Mouse (Mus musculus): Measurements from ENCODE around the gene Clic1. TPM values are rescaled to one million over a fixed set of nuclear protein-coding genes. Genes with fewer than 3 reads are reported as not detected.
A peak's percentile ranks its signal among the peaks of the same experiment; 100 is the strongest.
"Not testable (repeated sequence)": the region's sequence is repeated elsewhere in the genome, so short reads cannot be mapped to it uniquely, and the experiment has no call there.

Clic1 gene
- total RNA-seq (2021), result 100 to 1,000 TPM in 1 of 2 experiments, 10 to 100 TPM in 1; 95.6 to 105 TPM
- long read RNA-seq, experiment 1, transcript Clic1-201 (6 exons, 1,466 nt), result major isoform, 210 of 230 reads
- long read RNA-seq, experiment 1, partial matches to known transcripts, result 13 of 230 reads
- long read RNA-seq, experiment 1, other reads (novel, unspliced or antisense), result 7 of 230 reads
- long read RNA-seq, experiment 2, transcript Clic1-201 (6 exons, 1,466 nt), result major isoform, 98 of 104 reads
- long read RNA-seq, experiment 2, partial matches to known transcripts, result 6 of 104 reads
- long read RNA-seq, experiment 2, other reads (novel, unspliced or antisense), result 0 of 104 reads

DNA sequence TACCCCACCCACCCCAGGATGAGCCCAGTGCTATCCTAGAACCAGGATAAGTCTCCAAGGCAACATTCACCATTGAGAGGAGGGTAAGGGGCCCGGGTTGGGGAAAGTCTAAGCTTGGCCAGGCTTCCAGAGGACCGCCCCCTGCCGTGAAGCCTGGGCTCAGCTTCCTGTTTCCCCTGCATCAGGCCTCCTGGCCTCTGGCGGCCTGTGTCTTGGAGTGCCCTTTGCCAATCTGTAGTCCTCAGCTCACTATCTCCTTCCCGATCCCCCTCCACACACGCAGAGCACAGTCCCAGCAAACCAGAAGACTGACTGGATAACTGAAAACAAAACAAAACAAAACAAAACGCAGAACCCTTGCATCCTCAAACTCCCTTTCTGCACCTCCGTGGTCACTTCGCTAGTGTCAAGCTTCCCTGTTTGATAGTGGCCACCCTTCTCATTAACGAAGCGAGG is at the start of gene Clic1:
TSS of gene Clic1 (plus strand) at position 406 of the 456 bp plus-strand sequence.
- peak; percentile 69 for DNase-seq

DNA sequence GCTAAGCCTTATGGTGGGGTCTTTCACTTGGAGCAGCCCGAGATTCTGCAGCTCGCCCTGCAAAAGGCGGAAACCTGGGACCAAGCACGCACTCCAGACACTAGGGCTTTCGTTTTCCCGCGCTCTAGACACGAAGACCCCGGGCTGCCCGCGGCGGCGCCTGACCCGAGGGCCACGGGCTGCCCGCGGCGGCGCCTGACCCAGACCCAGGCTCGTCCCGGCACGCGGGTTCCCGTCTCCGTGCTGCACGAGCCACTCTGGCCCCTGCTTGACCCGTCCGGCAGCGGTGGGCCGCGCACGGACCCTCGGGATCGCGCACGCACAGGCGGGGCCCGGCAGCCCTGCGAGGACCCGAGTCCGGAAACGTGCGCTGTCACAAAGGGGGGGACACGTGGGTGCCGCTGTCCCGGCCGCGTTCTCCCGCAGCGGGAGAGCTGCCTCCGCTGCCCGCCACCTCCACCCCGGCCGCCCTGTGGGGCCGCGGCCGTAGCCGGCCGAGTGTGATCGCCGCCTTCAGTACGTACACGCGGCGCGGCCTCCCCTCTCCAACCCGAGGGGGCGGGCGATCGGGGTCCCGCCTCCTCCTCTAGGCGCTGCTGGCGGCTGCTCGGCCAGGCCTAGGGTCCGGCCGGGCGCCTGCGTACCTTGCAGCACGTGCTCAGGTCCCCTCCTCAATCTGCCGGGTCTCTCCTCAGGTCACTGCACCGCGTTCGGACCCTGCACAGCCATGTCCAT is 48.9 kb upstream of the Clic1 start, which contains the start of gene Vars:
TSS of gene Vars (plus strand) at position 271 of the 735 bp plus-strand sequence.
- DNase-seq, result peak; percentile 94

DNA sequence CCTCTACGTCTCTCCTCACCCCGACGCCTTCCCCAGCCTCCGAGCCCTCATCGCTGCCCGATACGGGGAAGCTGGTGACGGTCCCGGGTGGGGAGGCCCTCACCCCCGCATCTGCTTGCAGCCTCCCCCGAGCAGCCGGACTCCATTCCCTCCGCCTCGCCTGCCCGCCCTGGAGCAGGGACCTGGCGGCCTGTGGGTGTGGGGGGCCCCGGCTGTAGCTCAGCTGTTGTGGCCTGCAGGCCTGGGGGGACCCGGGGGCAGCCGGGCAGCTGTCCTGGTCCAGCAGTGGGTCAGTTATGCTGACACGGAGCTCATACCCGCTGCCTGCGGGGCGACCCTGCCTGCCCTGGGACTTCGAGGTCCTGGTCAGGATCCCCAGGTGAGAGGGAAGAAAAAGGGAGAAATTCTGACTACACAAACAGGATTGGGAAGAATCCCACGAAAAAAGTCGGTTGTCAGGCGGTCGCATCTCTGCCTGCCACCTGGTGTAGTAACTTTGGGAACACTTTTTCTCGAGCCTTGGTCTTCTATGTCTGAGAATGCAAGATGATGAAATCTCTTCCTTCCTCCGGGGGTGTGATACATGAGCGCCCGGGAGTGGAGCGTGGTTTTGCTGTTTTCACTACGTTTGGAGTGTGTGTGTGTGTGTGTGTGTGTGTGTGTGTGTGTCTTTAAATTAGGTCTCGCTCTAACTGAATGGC is 48.2 kb upstream of the Clic1 start:
- DNase-seq, result no peak

DNA sequence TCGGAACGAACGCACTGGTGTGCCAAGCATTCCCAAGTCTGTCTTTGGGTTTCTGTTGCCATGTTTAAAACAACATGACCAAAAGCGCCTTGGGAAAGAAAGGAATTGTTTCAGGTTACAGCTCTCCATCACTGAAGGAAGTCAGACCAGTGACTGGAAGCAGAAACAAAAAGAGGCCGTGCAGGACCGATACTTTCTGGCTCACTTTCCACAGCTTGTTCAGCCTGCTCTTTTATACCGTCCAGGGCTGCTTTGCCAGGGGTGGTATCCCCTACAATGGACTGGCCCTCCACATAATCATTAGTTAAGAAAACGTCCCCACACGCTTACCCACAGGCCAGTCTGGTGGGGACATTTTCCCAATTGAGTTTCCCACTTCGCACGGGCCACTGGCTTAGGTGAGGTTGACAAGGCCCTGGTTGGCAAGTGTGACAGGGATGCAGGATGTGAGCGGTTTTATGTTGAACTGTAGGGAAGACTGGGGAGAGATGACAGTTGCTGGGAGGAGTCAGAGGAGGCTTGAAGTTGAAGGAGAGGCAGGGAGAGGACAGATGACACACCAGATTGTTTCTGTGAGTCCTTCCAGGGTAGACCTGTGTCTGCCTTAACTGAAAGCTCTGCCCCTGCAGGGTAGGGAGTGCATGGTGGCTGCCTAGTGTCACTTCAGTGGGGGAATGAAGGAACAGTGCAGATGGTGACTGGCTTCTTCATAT is 47.5 kb upstream of the Clic1 start:
- DNase-seq, result no peak

DNA sequence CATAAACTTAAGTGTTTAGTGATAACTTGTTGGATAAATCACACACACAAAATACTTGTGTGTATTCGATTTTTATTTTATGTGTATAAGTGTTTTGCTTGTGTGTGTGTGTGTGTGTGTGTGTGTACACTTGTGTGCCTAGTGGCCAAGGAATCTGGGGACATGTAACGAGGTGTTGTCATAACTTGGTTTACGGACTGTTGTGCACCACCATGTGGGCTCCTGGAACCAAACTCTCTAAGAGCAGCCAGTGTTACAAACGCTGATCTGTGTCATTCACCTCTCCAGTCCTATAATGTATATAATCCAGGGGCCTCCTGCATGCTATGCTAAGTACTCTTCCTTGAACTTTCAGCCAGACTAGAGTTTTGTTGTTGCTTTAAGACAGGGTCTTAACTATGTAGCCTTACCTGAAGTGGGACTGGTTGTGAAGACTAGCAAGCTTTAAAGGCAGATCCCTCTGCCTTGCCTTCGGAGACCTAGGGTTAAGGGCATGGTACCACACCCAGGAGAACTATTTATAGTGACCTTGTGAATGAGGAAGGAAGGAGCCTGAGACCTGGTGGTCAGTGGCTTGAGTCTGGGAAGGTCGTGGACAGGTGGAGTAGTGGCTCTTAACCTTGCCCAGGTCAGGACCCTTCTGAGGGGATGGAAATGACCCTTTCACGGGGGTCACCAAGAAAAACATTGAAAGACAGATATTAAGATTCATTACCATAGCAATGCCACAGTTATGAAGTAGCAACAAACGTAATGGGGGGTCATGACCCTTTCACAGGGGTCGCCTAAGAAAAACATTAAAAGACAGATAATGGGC is 46.5 kb upstream of the Clic1 start:
- no peak for DNase-seq

DNA sequence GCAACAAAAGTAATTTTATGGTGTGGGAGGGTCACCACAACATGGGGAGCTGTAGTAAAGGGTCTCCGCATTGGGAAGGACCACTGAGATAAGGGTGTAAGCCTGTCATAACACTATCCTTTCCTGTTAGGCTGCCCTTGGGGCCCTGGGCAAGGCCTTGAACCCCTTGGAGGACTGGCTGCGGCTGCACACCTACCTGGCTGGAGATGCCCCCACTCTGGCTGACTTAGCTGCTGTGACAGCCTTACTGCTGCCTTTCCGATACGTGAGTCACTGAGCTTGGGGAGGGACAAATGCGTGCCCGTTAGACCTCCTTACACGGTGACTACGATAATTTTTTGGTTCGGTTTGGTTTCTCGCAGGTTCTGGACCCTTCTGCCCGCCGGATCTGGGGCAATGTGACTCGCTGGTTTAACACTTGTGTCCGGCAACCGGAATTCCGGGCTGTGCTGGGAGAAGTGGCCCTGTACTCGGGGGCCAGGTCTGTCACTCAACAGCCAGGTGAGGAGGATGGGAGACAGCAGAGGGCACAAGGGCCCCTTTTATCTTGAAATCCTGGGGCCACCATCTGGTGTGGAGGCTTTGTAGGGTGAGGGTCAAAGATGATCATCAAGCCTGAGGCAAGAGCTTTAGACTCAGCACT is 45.6 kb upstream of the Clic1 start:
- no peak for DNase-seq

DNA sequence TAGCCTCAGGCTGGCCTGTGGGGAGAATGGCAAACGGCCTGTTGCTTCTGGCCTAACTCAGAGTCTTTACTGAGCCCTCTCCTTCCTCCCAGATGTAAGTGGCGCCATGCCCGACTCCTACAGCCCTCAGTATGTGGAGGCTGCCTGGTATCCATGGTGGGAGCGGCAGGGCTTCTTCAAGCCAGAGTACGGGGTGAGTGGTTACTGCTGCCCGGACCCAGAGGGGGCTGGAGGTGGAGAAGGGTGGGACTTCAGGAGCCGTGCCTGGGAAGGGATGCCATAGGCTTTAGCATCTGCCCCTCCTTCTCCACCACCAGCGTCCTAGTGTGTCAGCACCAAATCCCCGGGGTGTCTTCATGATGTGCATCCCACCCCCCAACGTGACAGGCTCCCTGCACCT is 44.6 kb upstream of the Clic1 start:
- DNase-seq, result no peak

DNA sequence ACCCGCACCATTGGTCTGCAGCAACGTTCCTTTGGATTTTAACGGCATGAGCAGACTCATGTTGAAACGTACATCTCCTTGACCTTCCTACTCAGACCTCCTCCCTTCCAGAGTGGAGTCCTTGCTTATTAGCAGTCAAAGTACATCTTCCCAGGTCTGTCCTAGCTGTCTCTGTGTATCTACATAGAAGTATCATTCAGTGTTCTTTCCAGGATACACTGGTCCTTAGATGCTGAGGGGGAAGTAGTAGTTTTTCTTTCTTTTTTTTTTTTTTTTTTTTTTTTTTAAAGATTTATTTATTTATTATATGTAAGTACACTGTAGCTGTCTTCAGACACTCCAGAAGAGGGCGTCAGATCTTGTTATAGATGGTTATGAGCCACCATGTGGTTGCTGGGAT is 43.9 kb upstream of the Clic1 start:
- DNase-seq, result not testable (repeated sequence)

DNA sequence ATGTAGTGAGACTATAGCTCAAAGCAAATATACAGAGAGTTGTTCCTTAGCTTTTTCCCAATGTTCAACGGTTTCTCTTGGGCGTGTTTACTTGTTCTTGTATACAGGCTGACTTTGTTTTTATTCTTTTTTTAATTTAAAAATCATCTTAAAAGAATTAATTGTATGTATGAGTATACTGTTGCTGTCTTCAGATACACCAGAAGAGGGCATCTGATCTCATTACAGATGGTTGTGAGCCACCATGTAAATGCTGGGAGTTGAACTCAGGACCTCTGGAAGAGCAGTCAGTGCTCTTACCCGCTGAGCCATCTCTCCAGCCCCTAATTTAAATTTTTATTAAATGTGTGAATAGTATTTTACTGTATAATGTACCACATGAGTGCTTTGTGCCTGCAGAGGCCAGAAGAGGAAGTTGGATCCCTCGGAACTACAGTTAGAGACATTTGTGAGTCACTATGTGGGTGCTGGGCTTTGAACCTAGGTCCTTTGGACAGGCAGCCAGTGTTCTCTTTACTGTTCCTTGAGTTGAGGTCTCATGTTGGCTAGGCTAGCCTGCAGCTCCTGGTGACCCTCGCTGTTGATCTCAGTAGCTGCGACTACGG is 42.3 kb upstream of the Clic1 start:
- DNase-seq, result no peak

DNA sequence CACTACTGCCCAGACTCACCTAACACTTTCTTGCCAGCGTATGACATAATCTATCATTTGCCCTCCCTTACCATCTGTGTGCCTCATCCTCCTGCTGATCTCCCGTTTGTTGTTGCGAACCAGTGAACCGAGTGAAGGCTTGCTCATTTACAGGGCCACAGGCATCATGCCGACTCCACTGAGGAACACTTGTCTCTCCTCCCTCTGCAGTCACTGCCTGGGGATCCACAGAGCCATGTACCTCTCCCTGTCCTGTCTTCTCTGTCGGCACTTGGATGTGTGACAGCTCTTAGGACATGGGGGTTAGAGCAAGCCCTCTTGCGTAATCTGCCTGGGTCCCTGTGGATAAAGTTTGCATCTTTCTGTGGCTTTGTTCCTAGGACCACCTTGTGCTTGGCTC is 40.2 kb upstream of the Clic1 start:
- DNase-seq, result no peak

DNA sequence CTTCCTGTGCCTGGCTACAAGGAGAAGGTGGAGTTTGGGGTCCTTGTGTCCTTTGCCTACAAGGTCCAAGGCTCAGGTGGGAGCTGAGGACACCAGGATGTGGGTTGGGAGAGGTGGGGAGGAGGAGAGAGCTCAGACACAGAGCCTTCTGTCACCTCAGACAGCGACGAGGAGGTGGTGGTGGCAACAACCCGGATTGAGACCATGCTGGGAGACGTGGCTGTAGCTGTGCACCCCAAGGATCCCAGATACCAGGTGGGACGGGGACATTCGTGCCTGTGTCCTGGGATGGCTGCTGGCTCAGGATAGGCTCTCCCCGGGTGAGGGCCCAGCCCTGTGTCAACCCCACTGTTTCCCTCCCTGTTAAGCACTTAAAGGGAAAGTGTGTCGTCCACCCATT is 38.3 kb upstream of the Clic1 start:
- DNase-seq, result no peak

DNA sequence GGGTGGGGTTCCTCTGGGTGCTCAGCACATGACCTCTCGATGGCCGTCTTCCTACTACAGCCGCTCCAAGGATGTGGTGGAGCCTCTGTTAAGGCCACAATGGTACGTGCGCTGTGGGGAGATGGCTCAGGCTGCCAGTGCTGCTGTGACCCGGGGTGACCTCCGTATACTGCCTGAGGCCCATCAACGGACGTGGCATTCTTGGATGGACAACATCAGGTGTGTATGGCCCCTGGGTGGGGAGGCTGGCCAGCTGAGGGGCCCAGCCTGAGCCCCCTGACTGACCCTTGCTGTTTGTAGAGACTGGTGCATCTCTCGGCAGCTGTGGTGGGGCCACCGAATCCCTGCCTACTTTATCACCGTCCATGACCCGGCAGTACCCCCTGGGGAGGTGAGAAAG is 37.3 kb upstream of the Clic1 start:
- DNase-seq, result no peak

DNA sequence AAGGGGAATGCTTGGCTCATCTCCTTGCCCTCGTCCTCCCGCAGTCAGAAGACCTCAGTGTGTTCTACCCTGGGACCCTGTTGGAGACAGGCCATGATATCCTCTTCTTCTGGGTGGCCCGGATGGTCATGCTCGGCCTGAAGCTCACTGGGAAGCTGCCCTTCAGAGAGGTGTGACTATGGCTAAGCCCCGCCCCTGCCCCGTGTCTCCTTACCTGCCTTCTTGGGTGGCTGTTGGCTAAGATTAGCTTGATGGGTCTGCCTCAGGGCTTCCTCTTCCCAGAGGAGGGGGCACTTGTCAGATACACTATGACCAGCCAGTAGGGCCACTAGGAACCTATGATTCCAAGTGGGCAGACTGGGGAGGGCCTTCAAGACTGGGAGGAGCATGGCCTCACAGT is 36.5 kb upstream of the Clic1 start:
- no peak for DNase-seq

DNA sequence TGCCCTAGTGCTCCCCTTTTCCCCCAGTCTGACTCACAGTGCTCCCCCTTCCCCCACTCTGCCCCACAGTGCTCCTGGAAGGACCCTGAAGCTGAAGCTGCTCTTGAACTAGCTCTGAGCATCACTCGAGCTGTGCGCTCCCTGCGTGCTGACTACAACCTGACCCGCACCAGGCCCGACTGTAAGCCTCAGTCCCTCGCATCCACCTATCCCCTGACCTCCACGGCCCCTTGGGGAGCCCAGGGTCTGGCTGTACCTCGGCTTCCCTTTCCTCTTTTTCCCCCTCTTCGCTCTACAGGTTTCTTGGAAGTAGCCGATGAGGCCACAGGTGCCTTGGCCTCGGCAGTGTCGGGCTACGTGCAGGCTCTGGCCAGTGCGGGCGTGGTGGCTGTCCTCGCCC is 34.5 kb upstream of the Clic1 start:
- DNase-seq, result no peak

DNA sequence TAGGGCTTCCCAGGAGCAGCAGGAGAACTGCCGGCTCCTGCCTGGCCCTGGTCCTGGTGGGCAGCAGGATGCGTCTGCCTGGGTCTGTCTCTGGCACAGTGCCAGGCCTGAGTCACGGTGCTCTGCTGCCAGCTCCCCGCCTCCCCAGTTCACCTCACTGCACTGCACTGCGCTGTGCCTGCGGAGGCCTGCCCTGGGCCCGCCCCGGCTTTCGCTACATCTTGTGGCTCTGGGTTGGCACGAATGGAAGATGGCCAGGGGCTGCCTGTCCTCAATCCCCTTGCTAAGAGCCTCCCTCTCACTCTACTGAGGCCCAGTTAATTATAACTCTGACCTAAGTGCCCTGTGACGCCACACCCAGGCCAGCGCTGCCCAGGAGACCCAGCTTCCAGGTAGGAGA is 33.4 kb upstream of the Clic1 start, which contains the start of gene Vwa7:
TSS of gene Vwa7 (plus strand) at position 204 of the 400 bp plus-strand sequence.
- DNase-seq, result peak; percentile 74

DNA sequence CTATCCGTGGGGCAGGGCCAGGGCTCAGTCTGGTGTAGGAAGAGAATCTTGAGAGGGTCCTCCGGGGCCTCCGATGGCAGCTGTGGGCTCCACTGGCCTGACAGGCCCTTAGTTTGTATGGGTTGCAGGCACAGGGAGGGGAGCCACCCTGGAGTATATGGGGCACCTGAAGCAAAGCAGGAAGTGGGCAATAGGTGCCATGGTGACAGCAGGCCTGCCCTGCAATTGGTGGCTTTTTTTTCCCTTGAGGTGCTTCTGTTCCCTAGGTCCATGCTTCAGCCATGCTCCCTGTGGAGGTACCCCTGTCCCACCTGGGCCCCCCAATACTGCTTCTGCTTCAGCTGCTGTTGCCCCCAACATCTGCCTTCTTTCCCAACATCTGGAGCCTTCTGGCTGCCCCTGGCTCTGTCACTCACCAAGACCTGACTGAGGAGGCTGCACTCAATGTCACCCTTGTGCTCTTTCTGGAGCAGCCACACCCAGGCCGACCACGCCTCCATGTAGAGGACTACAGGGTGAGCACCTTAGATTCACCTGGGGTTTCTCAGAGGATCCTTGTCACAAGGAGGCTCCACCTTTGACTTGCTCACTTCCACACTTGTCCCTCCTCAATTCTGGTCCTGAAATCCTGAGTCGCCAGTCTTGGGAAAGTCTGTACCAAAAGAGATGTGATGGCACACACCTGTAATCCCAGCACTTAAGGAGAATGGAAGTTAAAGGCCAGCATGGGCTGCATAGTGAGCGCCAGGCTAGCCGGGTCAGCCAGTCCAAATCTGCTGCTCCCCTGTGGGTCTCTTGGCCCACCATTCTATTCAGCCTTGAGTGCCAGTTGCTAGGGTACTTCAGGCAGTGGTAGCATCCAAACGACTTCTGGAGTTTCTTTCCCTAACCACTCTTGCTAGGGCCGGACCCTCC is 32.7 kb upstream of the Clic1 start:
- DNase-seq, result no peak

DNA sequence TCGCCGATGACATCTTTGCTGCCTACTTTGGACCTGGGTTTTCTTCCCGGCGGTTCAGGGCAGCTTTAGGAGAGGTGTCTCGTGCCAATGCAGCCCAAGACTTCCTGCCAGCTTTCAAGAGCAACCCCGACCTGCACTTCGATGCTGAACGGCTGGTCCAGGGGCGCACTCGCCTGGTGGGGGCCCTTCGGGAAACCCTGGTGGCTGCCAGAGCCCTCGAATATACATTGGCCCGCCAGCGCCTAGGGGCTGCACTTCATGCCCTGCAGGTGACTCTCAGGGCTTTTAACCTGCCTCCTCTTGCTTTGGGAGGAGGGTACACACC is 32.1 kb upstream of the Clic1 start:
- DNase-seq, result no peak

DNA sequence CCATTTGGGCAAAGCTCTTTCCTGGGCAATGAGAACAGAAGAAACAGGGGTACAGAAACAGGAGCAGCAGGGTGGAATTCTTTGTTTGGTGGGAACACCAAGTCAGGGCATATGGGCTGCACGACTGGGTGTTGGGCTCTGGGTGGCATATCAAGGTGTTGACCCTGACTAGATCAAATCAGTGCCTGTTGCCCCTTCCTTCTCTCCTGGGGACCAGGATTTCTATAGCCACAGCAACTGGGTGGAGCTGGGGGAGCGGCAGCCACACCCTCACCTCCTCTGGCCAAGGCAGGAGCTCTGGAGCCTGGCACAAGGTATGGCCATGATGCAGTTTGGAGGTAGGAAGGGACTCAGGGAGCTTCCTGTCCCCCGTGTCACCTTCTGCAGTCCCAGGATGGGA is 31.6 kb upstream of the Clic1 start:
- DNase-seq, result no peak

DNA sequence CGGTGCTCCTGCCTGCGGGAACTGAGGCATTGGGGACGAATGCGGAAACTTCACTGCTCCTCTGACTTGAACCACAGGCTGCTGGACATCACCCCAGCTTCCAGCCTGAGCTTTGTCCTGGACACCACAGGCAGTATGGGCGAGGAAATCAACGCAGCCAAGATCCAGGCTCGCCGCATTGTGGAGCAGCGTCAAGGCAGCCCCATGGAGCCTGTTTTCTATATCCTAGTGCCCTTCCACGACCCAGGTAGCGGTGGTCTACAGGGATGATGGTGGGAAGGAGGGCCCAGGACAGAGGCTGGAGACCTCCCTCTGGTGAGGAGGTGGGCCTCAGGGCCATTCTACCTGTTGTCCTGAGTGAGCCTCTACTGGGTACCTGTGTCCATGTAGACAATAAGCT is 29.9 kb upstream of the Clic1 start:
- no peak for DNase-seq

DNA sequence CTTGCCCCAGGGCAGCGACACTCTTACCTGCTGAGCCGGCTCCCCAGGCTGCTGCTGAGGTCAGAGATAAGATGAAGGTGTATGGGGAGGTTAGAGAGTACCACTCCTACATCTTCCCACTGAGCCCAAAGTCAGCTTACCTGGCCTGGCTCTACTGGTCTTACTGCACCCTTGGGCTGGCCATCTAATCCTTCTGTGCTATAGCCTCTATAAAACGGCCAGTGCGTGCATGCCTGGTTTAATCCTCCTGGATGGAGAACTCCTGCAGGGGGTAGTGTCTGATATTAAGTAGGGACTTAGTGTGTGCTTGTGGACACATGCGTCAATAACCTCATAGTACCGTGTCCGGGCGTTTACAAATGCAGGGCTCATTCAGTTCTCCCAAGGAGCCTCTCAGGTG is 29.2 kb upstream of the Clic1 start:
- no peak for DNase-seq

All from adrenal gland, postnatal 10 days (tissue).